Mouse (Mus musculus): ENCODE data around the gene Ifit3b.
A peak's percentile ranks its signal among the peaks of the same experiment; 100 is the strongest.
"Not testable (repeated sequence)": the region's sequence is repeated elsewhere in the genome, so short reads cannot be mapped to it uniquely, and the experiment has no call there.

Ifit3b gene

GRCm38 (mm10) chr19:34612243-34613001 is 4.7 kb downstream of the Ifit3b start:
- DNase-seq, result not testable (repeated sequence)

- no peak for DNase-seq
Observed at GRCm38 (mm10) chr19:34620871-34621270, 13.1 kb downstream of the Ifit3b start.

- DNase-seq, result no peak
Observed at GRCm38 (mm10) chr19:34623781-34624180, 16.0 kb downstream of the Ifit3b start.

GRCm38 (mm10) chr19:34624663-34625062 is 16.9 kb downstream of the Ifit3b start:
- no peak for DNase-seq

- DNase-seq, result no peak
Observed at GRCm38 (mm10) chr19:34627496-34627895, 19.7 kb downstream of the Ifit3b start.

GRCm38 (mm10) chr19:34631487-34631886 is 23.7 kb downstream of the Ifit3b start:
- DNase-seq, result no peak

- no peak for DNase-seq
Observed at GRCm38 (mm10) chr19:34633484-34633883, 25.7 kb downstream of the Ifit3b start.

- peak; percentile 75 for DNase-seq
Observed at GRCm38 (mm10) chr19:34636933-34637557, 29.3 kb downstream of the Ifit3b start.

GRCm38 (mm10) chr19:34640623-34641022 is 32.9 kb downstream of the Ifit3b start, which contains the start of the genes Ifit1bl2 and Ifit1:
Gene Ifit1bl2, minus strand, starts transcription at chr19:34640743.
Gene Ifit1, plus strand, starts transcription at chr19:34640871.
- DNase-seq, result peak; percentile 8

- DNase-seq, result no peak
Observed at GRCm38 (mm10) chr19:34642616-34643015, 34.8 kb downstream of the Ifit3b start.

- peak; percentile 16 for DNase-seq
Observed at GRCm38 (mm10) chr19:34647630-34648029, 39.9 kb downstream of the Ifit3b start.

- no peak for DNase-seq
Observed at GRCm38 (mm10) chr19:34650276-34650675, 42.5 kb downstream of the Ifit3b start.

GRCm38 (mm10) chr19:34650997-34651396 is 43.2 kb downstream of the Ifit3b start:
- DNase-seq, result no peak

GRCm38 (mm10) chr19:34655227-34655805 is 47.5 kb downstream of the Ifit3b start:
- DNase-seq, result no peak

- DNase-seq, result no peak
Observed at GRCm38 (mm10) chr19:34656511-34657298, 48.9 kb downstream of the Ifit3b start.

GRCm38 (mm10) chr19:34662067-34662507 is 54.3 kb downstream of the Ifit3b start:
- DNase-seq, result peak; percentile 77

GRCm38 (mm10) chr19:34662740-34663139 is 55.0 kb downstream of the Ifit3b start:
- DNase-seq, result no peak
